Mouse (Mus musculus) MEL (cell line): ENCODE data around the gene Pdzd2. TPM values are rescaled to one million over a fixed set of nuclear protein-coding genes. Genes with fewer than 3 reads are reported as not detected.

Experiments
- DNase-seq: peaks from one replicate; pipeline ENCODE4 v3.0.0; 2011; ENCODE audit warnings: low read depth, low spot score
- H3K27ac ChIP-seq: 2 replicates; pipeline ENCODE4 v1.5.1; 2012; ENCODE audit warnings: low read depth, mild to moderate bottlenecking, control low read depth, low read length, moderate library complexity; ENCODE audit not compliant: control insufficient read depth
- H3K27me3 ChIP-seq, 2 experiments: fragments of 150-350 bp in 1 of 2; sonication (generic) in 1 of 2; 2 replicates each; pipeline ENCODE4 v1.6.1; 2012; ENCODE audit warnings: low read length in 2 of 2, mild to moderate bottlenecking in 2 of 2, improper control_type of control experiment in 1 of 2, moderate library complexity in 1 of 2; ENCODE audit not compliant: insufficient read depth in 2 of 2, control insufficient read depth in 1 of 2
- H3K36me3 ChIP-seq, 2 experiments: 2 replicates each; pipeline ENCODE4 v1.6.1; 2012 to 2014; ENCODE audit warnings: low read length in 2 of 2, improper control_type of control experiment in 1 of 2, inconsistent platforms in 1 of 2, mild to moderate bottlenecking in 1 of 2; ENCODE audit not compliant: insufficient read depth in 2 of 2, control insufficient read depth in 1 of 2
- H3K4me1 ChIP-seq, 2 experiments: fragments of 150-350 bp in 1 of 2; sonication (generic) in 1 of 2; 2 replicates each; pipeline ENCODE4 v1.6.1; 2012; ENCODE audit warnings: low read length in 2 of 2, improper control_type of control experiment in 1 of 2, mild to moderate bottlenecking in 1 of 2; ENCODE audit not compliant: insufficient read depth in 2 of 2, control insufficient read depth in 1 of 2
- H3K4me3 ChIP-seq, 2 experiments: fragments of 150-350 bp in 1 of 2; sonication (generic) in 1 of 2; 2 replicates each; pipeline ENCODE4 v1.5.1; 2012; ENCODE audit warnings: low read depth in 2 of 2, low read length in 2 of 2, mild to moderate bottlenecking in 2 of 2, moderate library complexity in 2 of 2, control low read depth in 1 of 2, improper control_type of control experiment in 1 of 2; ENCODE audit not compliant: control insufficient read depth in 1 of 2, insufficient read depth in 1 of 2
- H3K79me2 ChIP-seq: 2 replicates; pipeline ENCODE4 v1.6.1; 2012; ENCODE audit warnings: mild to moderate bottlenecking, low read length, moderate library complexity; ENCODE audit not compliant: control insufficient read depth, poor library complexity, insufficient read depth
- H3K9ac ChIP-seq: 2 replicates; pipeline ENCODE4 v1.6.1; 2012; ENCODE audit warnings: low read depth, mild to moderate bottlenecking, control low read depth, low read length, moderate library complexity; ENCODE audit not compliant: control insufficient read depth, poor library complexity, severe bottlenecking
- H3K9me3 ChIP-seq: fragments of 150-350 bp; sonication (generic); replicated peaks from 2 replicates; pipeline ENCODE4 v1.6.1; 2012; ENCODE audit warnings: mild to moderate bottlenecking, low read length, improper control_type of control experiment, moderate library complexity; ENCODE audit not compliant: insufficient read depth
- BHLHE40 ChIP-seq: IDR thresholded peaks from 2 replicates; pipeline ENCODE4 v1.6.1; 2012; ENCODE audit warnings: low read depth, mild to moderate bottlenecking, inconsistent platforms, low read length, improper control_type of control experiment, borderline replicate concordance
- E2F4 ChIP-seq: IDR thresholded peaks from 2 replicates; pipeline ENCODE4 v1.6.1; 2011; ENCODE audit warnings: low read depth, low read length, improper control_type of control experiment, borderline replicate concordance
- ETS1 ChIP-seq: IDR thresholded peaks from 2 replicates; pipeline ENCODE4 v1.6.1; 2012; ENCODE audit warnings: low read depth, mild to moderate bottlenecking, inconsistent platforms, low read length, improper control_type of control experiment, moderate library complexity
- GATA1 ChIP-seq: IDR thresholded peaks from 2 replicates; pipeline ENCODE4 v1.6.1; 2011; ENCODE audit warnings: low read depth, low read length, improper control_type of control experiment
- MAX ChIP-seq: IDR thresholded peaks from 2 replicates; pipeline ENCODE4 v1.6.1; 2011; ENCODE audit warnings: low read length, improper control_type of control experiment
- MXI1 ChIP-seq: IDR thresholded peaks from 2 replicates; pipeline ENCODE4 v1.6.1; 2011; ENCODE audit warnings: mild to moderate bottlenecking, low read depth, low read length, improper control_type of control experiment
- POLR2A ChIP-seq, 2 experiments: IDR thresholded peaks; 2 replicates each; pipeline ENCODE4 v1.6.1; 2011 to 2012; ENCODE audit warnings: low read length in 2 of 2, mild to moderate bottlenecking in 2 of 2, control low read depth in 1 of 2, improper control_type of control experiment in 1 of 2, low read depth in 1 of 2, moderate library complexity in 1 of 2; ENCODE audit not compliant: control insufficient read depth in 1 of 2, insufficient read depth in 1 of 2, poor library complexity in 1 of 2
- SIN3A ChIP-seq: IDR thresholded peaks from 2 replicates; pipeline ENCODE4 v1.6.1; 2012; ENCODE audit warnings: low read length, improper control_type of control experiment, inconsistent platforms
- SMC3 ChIP-seq: IDR thresholded peaks from 2 replicates; pipeline ENCODE4 v1.6.1; 2011; ENCODE audit warnings: low read depth, low read length, improper control_type of control experiment
- TAL1 ChIP-seq: IDR thresholded peaks from 2 replicates; pipeline ENCODE4 v1.6.1; 2012; ENCODE audit warnings: mild to moderate bottlenecking, inconsistent platforms, low read length, moderate library complexity, mixed read lengths
- TCF12 ChIP-seq: IDR thresholded peaks from 2 replicates; pipeline ENCODE4 v1.6.1; 2014; ENCODE audit warnings: low read depth, mild to moderate bottlenecking, inconsistent platforms, low read length, improper control_type of control experiment, moderate library complexity
- UBTF ChIP-seq: IDR thresholded peaks from 2 replicates; pipeline ENCODE4 v1.6.1; 2012; ENCODE audit warnings: low read depth, mild to moderate bottlenecking, inconsistent platforms, low read length, improper control_type of control experiment, moderate library complexity, borderline replicate concordance; ENCODE audit not compliant: insufficient read depth
- ZMIZ1 ChIP-seq: IDR thresholded peaks from 2 replicates; pipeline ENCODE4 v1.6.1; 2012; ENCODE audit warnings: low read depth, mild to moderate bottlenecking, inconsistent platforms, low read length, improper control_type of control experiment, moderate library complexity
- polyA plus RNA-seq, 2 experiments: library from polyadenylated mRNA; stranded (reverse) in 1 of 2; unstranded in 1 of 2; fragments of >175 nt in 1 of 2; fragments of >200 nt in 1 of 2; gene quantifications; 2 replicates each; pipeline versions ENCODE4 v1.2.1 to v1.2.4; 2012; ENCODE audit warnings: low replicate concordance in 2 of 2, low read depth in 1 of 2; ENCODE audit not compliant: insufficient read length in 2 of 2, insufficient read depth in 1 of 2, missing spikeins in 1 of 2
- total RNA-seq: library from RNA; depleted of rRNA; stranded (reverse); fragments of 300-350 nt; gene quantifications from 2 replicates; pipeline ENCODE4 v1.2.3, GENCODE M21; 2012

The Pdzd2 gene
- total and polyA plus RNA-seq, 3 experiments: 0.15 to 0.33 TPM; not detected in 1

DNA sequence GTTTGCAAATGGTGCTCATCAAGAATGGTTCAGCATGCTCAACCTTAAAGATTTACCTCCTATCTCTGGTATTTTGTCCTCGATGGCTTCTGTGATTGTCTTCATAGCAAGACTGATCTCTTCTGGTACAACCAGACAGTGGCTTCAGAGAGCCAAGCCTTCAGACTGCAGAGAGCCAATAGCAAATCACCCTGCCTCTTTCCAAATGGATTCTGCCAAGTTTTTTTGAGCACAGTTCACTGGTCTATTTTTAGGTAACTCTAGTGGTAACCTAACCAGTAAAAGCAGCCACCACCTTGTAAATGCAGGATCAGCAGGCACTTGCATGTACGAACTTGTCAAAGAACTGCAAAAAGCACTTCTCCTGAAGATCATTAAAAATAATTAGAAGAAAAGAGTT is 25.4 kb downstream of the Pdzd2 start:
- peaks cover 0 to 2% of the 10 kb centered on the region in 2 experiments; a peak in 2 of 4 replicates for H3K27me3 ChIP-seq
- H3K27ac ChIP-seq: no peak overlapping the region
- no peaks in the 10 kb centered on the region for H3K79me2 ChIP-seq
- H3K4me1 ChIP-seq: no peaks in the 10 kb centered on the region
- TF ChIP-seq SMC3: no peak
- TF ChIP-seq GATA1: no peak
- no peak for TF ChIP-seq SIN3A
- no peak for TF ChIP-seq POLR2A (IDR thresholded peaks at IDR 0.05; ENCODE audit: control insufficient read depth in 1 of 2, insufficient read depth in 1 of 2, low read depth in 1 of 2, low read length in 2 of 2, poor library complexity in 1 of 2)
- TF ChIP-seq BHLHE40: no peak
- no peak for TF ChIP-seq ETS1
- TF ChIP-seq, all 39 proteins: peak for 0
- H3K4me3 ChIP-seq: no peak overlapping the region
- H3K9ac ChIP-seq: no peak overlapping the region
- DNase-seq: no peak
- no peaks in the 10 kb centered on the region for H3K9me3 ChIP-seq
- H3K36me3 ChIP-seq: no peaks in the 10 kb centered on the region

DNA sequence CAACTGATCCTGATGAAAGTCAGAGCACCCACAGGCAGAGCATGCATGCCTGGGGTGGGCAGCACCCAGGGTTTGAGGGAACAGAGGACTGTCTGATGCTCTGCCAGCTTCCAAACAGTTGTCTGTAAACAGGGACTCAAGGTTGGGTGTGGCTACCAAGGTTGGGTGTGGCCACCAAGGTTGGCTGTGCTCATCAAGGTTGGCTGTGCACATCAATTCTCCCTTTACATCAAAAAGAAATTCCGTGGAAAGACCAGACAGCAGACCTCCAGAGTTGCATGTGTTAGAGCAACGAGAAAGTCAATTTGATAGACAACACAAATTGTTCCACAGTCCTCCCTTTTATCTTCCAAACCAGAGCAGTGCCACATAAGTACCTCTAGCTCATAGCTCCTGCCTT is 26.5 kb downstream of the Pdzd2 start:
- no peak overlapping the region for H3K9ac ChIP-seq
- H3K79me2 ChIP-seq: no peaks in the 10 kb centered on the region
- TF ChIP-seq SIN3A: no peak
- no peak for TF ChIP-seq E2F4
- TF ChIP-seq MAX: no peak
- H3K36me3 ChIP-seq: no peaks in the 10 kb centered on the region
- peaks cover 0 to 2% of the 10 kb centered on the region in 2 experiments; a peak in 2 of 4 replicates for H3K27me3 ChIP-seq
- DNase-seq: no peak
- no peak overlapping the region for H3K4me3 ChIP-seq
- H3K4me1 ChIP-seq: no peaks in the 10 kb centered on the region
- no peaks in the 10 kb centered on the region for H3K9me3 ChIP-seq
- no peak overlapping the region for H3K27ac ChIP-seq

DNA sequence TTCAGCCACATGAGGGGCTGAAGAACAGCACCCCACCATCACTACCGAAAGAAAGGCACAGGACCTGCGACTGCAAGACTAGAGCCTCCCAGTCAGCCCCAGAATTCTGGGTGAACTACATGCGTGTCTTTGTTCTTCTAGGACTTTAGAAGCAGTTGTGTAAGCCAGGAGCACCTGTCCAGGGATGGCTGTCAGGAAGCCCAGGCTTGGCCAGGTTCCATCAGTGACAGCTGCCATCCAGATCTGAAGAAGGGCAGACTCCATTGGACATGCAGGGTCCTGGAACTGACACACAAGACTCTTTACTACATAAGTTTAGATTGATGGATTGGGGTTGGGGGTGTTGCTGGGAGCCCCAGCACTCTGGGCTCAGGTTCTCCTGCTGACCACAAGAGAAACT is 29.7 kb downstream of the Pdzd2 start:
- no peaks in the 10 kb centered on the region for H3K4me1 ChIP-seq
- H3K9ac ChIP-seq: no peak overlapping the region
- DNase-seq: no peak
- no peaks in the 10 kb centered on the region for H3K9me3 ChIP-seq
- H3K36me3 ChIP-seq: no peaks in the 10 kb centered on the region
- TF ChIP-seq ZMIZ1 (no peak), UBTF (no peak), MXI1 (no peak), TCF12 (no peak), TAL1 (no peak)
- TF ChIP-seq, all 39 proteins: peak for 0
- no peaks in the 10 kb centered on the region for H3K79me2 ChIP-seq
- peaks cover 0 to 2% of the 10 kb centered on the region in 2 experiments; a peak in 2 of 4 replicates for H3K27me3 ChIP-seq
- H3K4me3 ChIP-seq: no peak overlapping the region
- H3K27ac ChIP-seq: no peak overlapping the region
